In genomic region chr13:56889888-56890287, GRCm38 (mm10) we compare ENCODE assay signal across 27 mouse cellular contexts. TPM values are rescaled to one million over a fixed set of nuclear protein-coding genes. Genes with fewer than 3 reads are reported as not detected.
"Had no signal": no experiment of that assay in that cellular context is flagged by ENCODE, and none has a peak within 500 bp of the region (broad histone marks: within the 10 kb centered on the region; RNA-seq: fewer than 3 reads in every experiment).

No protein-coding gene starts in this region.

- DNase-seq: kidney, adult 8-10 months; kidney, postnatal 10 days; kidney, postnatal 36 days; layer of hippocampus, postnatal 36 days; liver, postnatal 0 days; lung, embryonic 14.5 days; retina, postnatal 1 day; right cerebral cortex, postnatal 25 days; spleen, adult 18-20 months; thymus, adult 18-20 months; thymus, postnatal 36 days had no signal

- H3K9me3 ChIP-seq: kidney, embryonic 15.5 days; limb, embryonic 12.5 days; limb, embryonic 15.5 days; midbrain, embryonic 10.5 days; midbrain, embryonic 13.5 days had no signal

- H3K4me2 ChIP-seq: kidney, embryonic 15.5 days; limb, embryonic 12.5 days; limb, embryonic 15.5 days; liver, embryonic 11.5 days; lung, embryonic 14.5 days; midbrain, embryonic 13.5 days had no signal

- H3K27me3 ChIP-seq: limb, embryonic 12.5 days; limb, embryonic 15.5 days; midbrain, embryonic 13.5 days had no signal

- H3K27ac ChIP-seq: kidney, embryonic 15.5 days; left cerebral cortex, adult 2 months; limb, embryonic 12.5 days; limb, embryonic 15.5 days; liver, embryonic 14.5 days; macrophage; midbrain, embryonic 10.5 days; midbrain, embryonic 13.5 days had no signal

- H3K4me3 ChIP-seq: kidney, embryonic 15.5 days; left cerebral cortex, adult 2 months; limb, embryonic 12.5 days; limb, embryonic 15.5 days; midbrain, embryonic 10.5 days; midbrain, embryonic 13.5 days; myocyte had no signal

- H3K9ac ChIP-seq: kidney, embryonic 15.5 days; limb, embryonic 12.5 days; limb, embryonic 15.5 days; liver, embryonic 14.5 days; liver, postnatal 0 days; lung, embryonic 14.5 days; midbrain, embryonic 13.5 days had no signal

- ATAC-seq: liver, postnatal 0 days; lung, postnatal 0 days; midbrain, embryonic 13.5 days; midbrain, embryonic 16.5 days had no signal

- H3K36me3 ChIP-seq: kidney, embryonic 15.5 days; limb, embryonic 12.5 days; limb, embryonic 15.5 days; midbrain, embryonic 10.5 days; midbrain, embryonic 13.5 days had no signal

- H3K4me1 ChIP-seq: kidney, embryonic 15.5 days; limb, embryonic 12.5 days; limb, embryonic 15.5 days; midbrain, embryonic 13.5 days had no signal

RNA-seq across cellular contexts. Expression of gene Trpc7, which starts 5.9 kb away (rescaled TPM):
- total RNA-seq: megakaryocyte, adult 5-6 weeks; monocyte, adult 5-6 weeks had no signal
- polyA plus RNA-seq: limb, embryonic 12.5 days; liver, embryonic 11.5 days; liver, embryonic 14.5 days; liver, postnatal 0 days; lung, embryonic 14.5 days; lung, postnatal 0 days; macrophage; midbrain, embryonic 10.5 days; neural tube, embryonic 11.5 days; urinary bladder, adult 2 months had no signal
